Mouse (Mus musculus): ENCODE measurements around the gene Fgf14. TPM values are rescaled to one million over a fixed set of nuclear protein-coding genes. Genes with fewer than 3 reads are reported as not detected.

The Fgf14 gene
- total and polyA plus RNA-seq, 2 experiments from 2014 or later: 35.2 to 49.1 TPM

DNA sequence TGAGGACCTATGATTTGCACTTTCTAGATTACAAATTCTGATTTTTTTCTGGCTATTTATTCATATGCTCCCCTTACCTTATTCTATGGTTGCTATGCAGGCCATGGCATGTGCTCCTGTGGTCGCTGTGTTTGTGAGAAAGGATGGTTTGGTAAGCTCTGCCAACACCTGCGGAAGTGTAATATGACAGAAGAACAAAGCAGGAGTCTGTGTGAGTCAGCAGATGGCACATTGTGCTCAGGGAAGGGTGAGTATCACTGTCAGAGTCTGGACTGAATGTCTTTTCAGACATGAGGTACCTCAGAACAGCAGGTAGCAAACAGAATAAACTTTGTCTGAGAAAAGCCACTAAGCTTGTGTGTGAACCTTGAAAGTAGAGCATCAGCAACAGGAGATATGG, 710.4 kb downstream of the Fgf14 start:
- Histone ChIP-seq H3K4me1 (ENCODE audit: insufficient read depth, low read length) (no peaks in the 10 kb centered on the region), H3K4me2 (ENCODE audit: low read depth, low read length, poor library complexity, severe bottlenecking) (no peak overlapping the region), H3K36me3 (ENCODE audit: insufficient read depth, low read length) (no peaks in the 10 kb centered on the region), H3K27me3 (ENCODE audit: insufficient read depth, low read length) (no peaks in the 10 kb centered on the region), H3K9me3 (ENCODE audit: low read length) (no peaks in the 10 kb centered on the region), H3K9ac (replicated peaks; ENCODE audit: low read length, poor library complexity, severe bottlenecking) (no peak overlapping the region), H3K27ac (ENCODE audit: low read depth, low read length) (no peak overlapping the region), H3K4me3 (ENCODE audit: low read depth, low read length) (no peak overlapping the region)
- no peak for TF ChIP-seq CTCF (IDR thresholded peaks at IDR 0.05)
- DNase-seq (ENCODE audit: low spot score): peak; percentile 30
- WGBS: 55% methylated on average over 2 of the region's 2 CpGs
- no peak for ATAC-seq (ENCODE audit: low FRiP score)

Measured in midbrain, postnatal 0 days (tissue).